Mouse (Mus musculus): ENCODE measurements at regions not wholly inside any gene's neighbourhood (a gene's known extent, or its start where the extent isn't known, plus 50 kb on each side); places are given as distances from the start of the nearest gene placed in this dataset.

- 54% methylated on average over 4 of the region's 4 CpGs for WGBS
- no peaks in the 10 kb centered on the region for H3K4me1 ChIP-seq (ENCODE audit: control insufficient read depth, insufficient read depth, low read length)
- no peak for DNase-seq
- no peak overlapping the region for H3K4me3 ChIP-seq (ENCODE audit: insufficient read depth, low read depth, low read length)
- no peaks in the 10 kb centered on the region for H3K27me3 ChIP-seq (replicated peaks; ENCODE audit: control insufficient read depth, insufficient read depth, low read length)
- no peaks in the 10 kb centered on the region for H3K36me3 ChIP-seq (ENCODE audit: control insufficient read depth, insufficient read depth, low read length)
- no peak overlapping the region for H3K27ac ChIP-seq (ENCODE audit: insufficient read depth, low read depth, low read length)
- no peak for TF ChIP-seq CTCF (conservative IDR thresholded peaks at IDR 0.05; ENCODE audit: insufficient read depth, insufficient read length, low read depth, low read length)
- no peak for TF ChIP-seq POLR2A (IDR thresholded peaks at IDR 0.05; ENCODE audit: low read depth, low read length)
These were observed 102.6 kb upstream of the Rxylt1 start for GRCm38 (mm10) chr10:122199791-122200190.

- DNase-seq, result no peak
- TF ChIP-seq CTCF (conservative IDR thresholded peaks at IDR 0.05; ENCODE audit: insufficient read depth, insufficient read length, low read depth, low read length), result no peak
- no peak for TF ChIP-seq POLR2A (IDR thresholded peaks at IDR 0.05; ENCODE audit: low read depth, low read length)
- 76% methylated on average over 4 of the region's 4 CpGs for WGBS
- Histone ChIP-seq H3K4me1 (ENCODE audit: control insufficient read depth, insufficient read depth, low read length) (no peaks in the 10 kb centered on the region), H3K4me3 (ENCODE audit: insufficient read depth, low read depth, low read length) (no peak overlapping the region), H3K27ac (ENCODE audit: insufficient read depth, low read depth, low read length) (no peak overlapping the region), H3K27me3 (replicated peaks; ENCODE audit: control insufficient read depth, insufficient read depth, low read length) (no peaks in the 10 kb centered on the region), H3K36me3 (ENCODE audit: control insufficient read depth, insufficient read depth, low read length) (no peaks in the 10 kb centered on the region)
These were observed 100.5 kb upstream of the Rxylt1 start for GRCm38 (mm10) chr10:122197703-122198102.

GRCm38 (mm10) chr10:122194139-122194538, 97.0 kb upstream of the Rxylt1 start:
- WGBS, result 80% methylated on average over 9 of the region's 9 CpGs

GRCm38 (mm10) chr10:122193343-122193742, 96.2 kb upstream of the Rxylt1 start:
- no peak overlapping the region for H3K27ac ChIP-seq (ENCODE audit: insufficient read depth, low read depth, low read length)
- H3K36me3 ChIP-seq (ENCODE audit: control insufficient read depth, insufficient read depth, low read length), result no peaks in the 10 kb centered on the region
- TF ChIP-seq CTCF (conservative IDR thresholded peaks at IDR 0.05; ENCODE audit: insufficient read depth, insufficient read length, low read depth, low read length), result no peak
- TF ChIP-seq POLR2A (IDR thresholded peaks at IDR 0.05; ENCODE audit: low read depth, low read length), result no peak
- no peaks in the 10 kb centered on the region for H3K27me3 ChIP-seq (replicated peaks; ENCODE audit: control insufficient read depth, insufficient read depth, low read length)
- no peaks in the 10 kb centered on the region for H3K4me1 ChIP-seq (ENCODE audit: control insufficient read depth, insufficient read depth, low read length)
- H3K4me3 ChIP-seq (ENCODE audit: insufficient read depth, low read depth, low read length), result no peak overlapping the region
- DNase-seq, result no peak
- WGBS, result 86% methylated on average over 5 of the region's 5 CpGs

More at GRCm38 (mm10) chr10:122194139-122194538, 97.0 kb upstream of the Rxylt1 start:
- H3K4me3 ChIP-seq (ENCODE audit: insufficient read depth, low read depth, low read length), result no peak overlapping the region
- TF ChIP-seq CTCF (conservative IDR thresholded peaks at IDR 0.05; ENCODE audit: insufficient read depth, insufficient read length, low read depth, low read length), result no peak
- no peak for TF ChIP-seq POLR2A (IDR thresholded peaks at IDR 0.05; ENCODE audit: low read depth, low read length)
- H3K4me1 ChIP-seq (ENCODE audit: control insufficient read depth, insufficient read depth, low read length), result no peaks in the 10 kb centered on the region
- H3K27ac ChIP-seq (ENCODE audit: insufficient read depth, low read depth, low read length), result no peak overlapping the region
- no peaks in the 10 kb centered on the region for H3K36me3 ChIP-seq (ENCODE audit: control insufficient read depth, insufficient read depth, low read length)
- DNase-seq, result no peak
- H3K27me3 ChIP-seq (replicated peaks; ENCODE audit: control insufficient read depth, insufficient read depth, low read length), result no peaks in the 10 kb centered on the region

- Histone ChIP-seq H3K27me3 (replicated peaks; ENCODE audit: control insufficient read depth, insufficient read depth, low read length) (no peaks in the 10 kb centered on the region), H3K36me3 (ENCODE audit: control insufficient read depth, insufficient read depth, low read length) (no peaks in the 10 kb centered on the region), H3K4me1 (ENCODE audit: control insufficient read depth, insufficient read depth, low read length) (no peaks in the 10 kb centered on the region), H3K4me3 (ENCODE audit: insufficient read depth, low read depth, low read length) (no peak overlapping the region), H3K27ac (ENCODE audit: insufficient read depth, low read depth, low read length) (no peak overlapping the region)
- TF ChIP-seq POLR2A (IDR thresholded peaks at IDR 0.05; ENCODE audit: low read depth, low read length), result no peak
- 92% methylated on average over 9 of the region's 9 CpGs for WGBS
- no peak for DNase-seq
These were observed 88.1 kb upstream of the Rxylt1 start for GRCm38 (mm10) chr10:122185152-122185745.

- H3K4me3 ChIP-seq (ENCODE audit: insufficient read depth, low read depth, low read length), result no peak overlapping the region
- peak; percentile 66 for TF ChIP-seq CTCF (conservative IDR thresholded peaks at IDR 0.05; ENCODE audit: insufficient read depth, insufficient read length, low read depth, low read length)
- no peak for TF ChIP-seq POLR2A (IDR thresholded peaks at IDR 0.05; ENCODE audit: low read depth, low read length)
- DNase-seq, result peak; percentile 46
- WGBS, result 13% methylated on average over 4 of the region's 4 CpGs
- H3K36me3 ChIP-seq (ENCODE audit: control insufficient read depth, insufficient read depth, low read length), result no peaks in the 10 kb centered on the region
- H3K27ac ChIP-seq (ENCODE audit: insufficient read depth, low read depth, low read length), result no peak overlapping the region
- no peaks in the 10 kb centered on the region for H3K4me1 ChIP-seq (ENCODE audit: control insufficient read depth, insufficient read depth, low read length)
- H3K27me3 ChIP-seq (replicated peaks; ENCODE audit: control insufficient read depth, insufficient read depth, low read length), result no peaks in the 10 kb centered on the region
These were observed 85.9 kb upstream of the Rxylt1 start for GRCm38 (mm10) chr10:122183025-122183424.

GRCm38 (mm10) chr10:122149038-122149437, 51.9 kb upstream of the Rxylt1 start:
- H3K27ac ChIP-seq (ENCODE audit: insufficient read depth, low read depth, low read length), result no peak overlapping the region
- no peak for DNase-seq
- no peaks in the 10 kb centered on the region for H3K4me1 ChIP-seq (ENCODE audit: control insufficient read depth, insufficient read depth, low read length)
- no peak for TF ChIP-seq POLR2A (IDR thresholded peaks at IDR 0.05; ENCODE audit: low read depth, low read length)
- no peak for TF ChIP-seq CTCF (conservative IDR thresholded peaks at IDR 0.05; ENCODE audit: insufficient read depth, insufficient read length, low read depth, low read length)
- H3K36me3 ChIP-seq (ENCODE audit: control insufficient read depth, insufficient read depth, low read length), result no peaks in the 10 kb centered on the region
- 69% methylated on average over 12 of the region's 12 CpGs for WGBS
- no peak overlapping the region for H3K4me3 ChIP-seq (ENCODE audit: insufficient read depth, low read depth, low read length)
- H3K27me3 ChIP-seq (replicated peaks; ENCODE audit: control insufficient read depth, insufficient read depth, low read length), result no peaks in the 10 kb centered on the region

Measured in kidney, adult 2 months (tissue).